Mouse (Mus musculus): Measurements from ENCODE around the gene Hspa1b. TPM values are rescaled to one million over a fixed set of nuclear protein-coding genes. Genes with fewer than 3 reads are reported as not detected.
"Not testable (repeated sequence)": the region's sequence is repeated elsewhere in the genome, so short reads cannot be mapped to it uniquely, and the experiment has no call there.

Hspa1b gene
- polyA plus RNA-seq, 1 experiment from 2014 or later: 0.50 TPM

- Histone ChIP-seq H3K36me3 (ENCODE audit: control insufficient read depth, insufficient read depth, low read length) (no peaks in the 10 kb centered on the region), H3K4me1 (ENCODE audit: control insufficient read depth, insufficient read depth, low read length) (peaks cover 7% of the 10 kb centered on the region; the same call in 1 of the 2 replicates), H3K4me3 (ENCODE audit: low read depth, low read length) (no peak overlapping the region), H3K4me2 (no peak overlapping the region), H3K27me3 (ENCODE audit: control insufficient read depth, insufficient read depth, low read length) (no peaks in the 10 kb centered on the region), H3K9me3 (replicated peaks; ENCODE audit: control insufficient read depth, low read length) (no peaks in the 10 kb centered on the region), H3K9ac (ENCODE audit: low read depth, low read length) (0 out of 2 replicates have a peak overlapping the region, but pooled peaks have one; percentile 22), H3K27ac (ENCODE audit: low read depth, low read length) (no peak overlapping the region)
- 39% methylated on average over 3 of the region's 3 CpGs for WGBS (ENCODE audit: insufficient replicate concordance)
- no peak for ATAC-seq (replicated peaks; ENCODE audit: insufficient number of reproducible peaks, low FRiP score, low TSS enrichment)
Observed at GRCm38 (mm10) chr17:34962125-34962524, 3.1 kb upstream of the Hspa1b start.

GRCm38 (mm10) chr17:34960702-34961493, 1.9 kb upstream of the Hspa1b start:
- H3K36me3 ChIP-seq (ENCODE audit: control insufficient read depth, insufficient read depth, low read length): no peaks in the 10 kb centered on the region
- no peak overlapping the region for H3K9ac ChIP-seq (ENCODE audit: low read depth, low read length)
- no peak overlapping the region for H3K4me2 ChIP-seq
- peaks cover 3% of the 10 kb centered on the region; the same call in 1 of the 2 replicates for H3K27me3 ChIP-seq (ENCODE audit: control insufficient read depth, insufficient read depth, low read length)
- ATAC-seq (replicated peaks; ENCODE audit: insufficient number of reproducible peaks, low FRiP score, low TSS enrichment): no peak
- H3K27ac ChIP-seq (ENCODE audit: low read depth, low read length): no peak overlapping the region
- peaks cover 7% of the 10 kb centered on the region; the same call in 1 of the 2 replicates for H3K4me1 ChIP-seq (ENCODE audit: control insufficient read depth, insufficient read depth, low read length)
- no peak overlapping the region for H3K4me3 ChIP-seq (ENCODE audit: low read depth, low read length)
- no peaks in the 10 kb centered on the region for H3K9me3 ChIP-seq (replicated peaks; ENCODE audit: control insufficient read depth, low read length)

GRCm38 (mm10) chr17:34959881-34960515, 960 bp upstream of the Hspa1b start:
- Histone ChIP-seq H3K9me3 (replicated peaks; ENCODE audit: control insufficient read depth, low read length) (no peaks in the 10 kb centered on the region), H3K36me3 (ENCODE audit: control insufficient read depth, insufficient read depth, low read length) (no peaks in the 10 kb centered on the region), H3K9ac (ENCODE audit: low read depth, low read length) (peak overlapping the region; percentile 80), H3K4me1 (ENCODE audit: control insufficient read depth, insufficient read depth, low read length) (peaks cover 7% of the 10 kb centered on the region; the same call in 1 of the 2 replicates), H3K27me3 (ENCODE audit: control insufficient read depth, insufficient read depth, low read length) (peaks cover 6% of the 10 kb centered on the region; the same call in 1 of the 2 replicates), H3K4me2 (peak overlapping the region; percentile 84), H3K27ac (ENCODE audit: low read depth, low read length) (peak overlapping the region; percentile 94), H3K4me3 (ENCODE audit: low read depth, low read length) (peak overlapping the region; percentile 58)
- 12% methylated on average over 12 of the region's 12 CpGs for WGBS (ENCODE audit: insufficient replicate concordance)
- 0 out of 2 replicates have a peak, but pooled peaks have one; percentile 29 for ATAC-seq (replicated peaks; ENCODE audit: insufficient number of reproducible peaks, low FRiP score, low TSS enrichment)

- H3K27ac ChIP-seq (ENCODE audit: low read depth, low read length); H3K36me3 ChIP-seq (ENCODE audit: control insufficient read depth, insufficient read depth, low read length); H3K27me3 ChIP-seq (ENCODE audit: control insufficient read depth, insufficient read depth, low read length); H3K4me1 ChIP-seq (ENCODE audit: control insufficient read depth, insufficient read depth, low read length); H3K9ac ChIP-seq (ENCODE audit: low read depth, low read length); H3K9me3 ChIP-seq (replicated peaks; ENCODE audit: control insufficient read depth, low read length): not testable (repeated sequence)
- Histone ChIP-seq H3K4me3 (ENCODE audit: low read depth, low read length) (peak overlapping the region; percentile 58), H3K4me2 (peak overlapping the region; percentile 84)
- 0 out of 2 replicates have a peak, but pooled peaks have one; percentile 3 for ATAC-seq (replicated peaks; ENCODE audit: insufficient number of reproducible peaks, low FRiP score, low TSS enrichment)
- 4% methylated on average over 28 of the region's 47 CpGs for WGBS (ENCODE audit: insufficient replicate concordance)
Observed at GRCm38 (mm10) chr17:34958734-34959129, 306 bp downstream of the Hspa1b start.

- not testable (repeated sequence) for H3K9ac ChIP-seq (ENCODE audit: low read depth, low read length); H3K27ac ChIP-seq (ENCODE audit: low read depth, low read length); H3K36me3 ChIP-seq (ENCODE audit: control insufficient read depth, insufficient read depth, low read length); ATAC-seq (replicated peaks; ENCODE audit: insufficient number of reproducible peaks, low FRiP score, low TSS enrichment); H3K4me2 ChIP-seq; H3K4me1 ChIP-seq (ENCODE audit: control insufficient read depth, insufficient read depth, low read length); H3K9me3 ChIP-seq (replicated peaks; ENCODE audit: control insufficient read depth, low read length); H3K27me3 ChIP-seq (ENCODE audit: control insufficient read depth, insufficient read depth, low read length); H3K4me3 ChIP-seq (ENCODE audit: low read depth, low read length)
- 22% methylated on average over 23 of the region's 40 CpGs for WGBS (ENCODE audit: insufficient replicate concordance)
Observed at GRCm38 (mm10) chr17:34957966-34958365, 1.1 kb downstream of the Hspa1b start.

GRCm38 (mm10) chr17:34957291-34957690, 1.7 kb downstream of the Hspa1b start:
- ATAC-seq (replicated peaks; ENCODE audit: insufficient number of reproducible peaks, low FRiP score, low TSS enrichment); H3K9me3 ChIP-seq (replicated peaks; ENCODE audit: control insufficient read depth, low read length); H3K27me3 ChIP-seq (ENCODE audit: control insufficient read depth, insufficient read depth, low read length); H3K4me3 ChIP-seq (ENCODE audit: low read depth, low read length); H3K4me2 ChIP-seq; H3K4me1 ChIP-seq (ENCODE audit: control insufficient read depth, insufficient read depth, low read length); H3K9ac ChIP-seq (ENCODE audit: low read depth, low read length); H3K27ac ChIP-seq (ENCODE audit: low read depth, low read length); H3K36me3 ChIP-seq (ENCODE audit: control insufficient read depth, insufficient read depth, low read length): not testable (repeated sequence)
- 16% methylated on average over 28 of the region's 40 CpGs for WGBS (ENCODE audit: insufficient replicate concordance)

- no peak for ATAC-seq (replicated peaks; ENCODE audit: insufficient number of reproducible peaks, low FRiP score, low TSS enrichment)
- Histone ChIP-seq H3K9me3 (replicated peaks; ENCODE audit: control insufficient read depth, low read length) (no peaks in the 10 kb centered on the region), H3K27me3 (ENCODE audit: control insufficient read depth, insufficient read depth, low read length) (peaks cover 7% of the 10 kb centered on the region; the same call in 1 of the 2 replicates), H3K9ac (ENCODE audit: low read depth, low read length) (no peak overlapping the region), H3K4me3 (ENCODE audit: low read depth, low read length) (no peak overlapping the region), H3K4me1 (ENCODE audit: control insufficient read depth, insufficient read depth, low read length) (peaks cover 7% of the 10 kb centered on the region), H3K36me3 (ENCODE audit: control insufficient read depth, insufficient read depth, low read length) (0 out of 2 replicates have a peak, but pooled peaks cover under 1% of the 10 kb centered on the region), H3K27ac (ENCODE audit: low read depth, low read length) (no peak overlapping the region), H3K4me2 (no peak overlapping the region)
- 33% methylated on average over 1 of the region's 1 CpGs for WGBS (ENCODE audit: insufficient replicate concordance)
Observed at GRCm38 (mm10) chr17:34956340-34956739, 2.7 kb downstream of the Hspa1b start.

GRCm38 (mm10) chr17:34955884-34956283, 3.2 kb downstream of the Hspa1b start:
- Histone ChIP-seq H3K9me3 (replicated peaks; ENCODE audit: control insufficient read depth, low read length) (no peaks in the 10 kb centered on the region), H3K9ac (ENCODE audit: low read depth, low read length) (no peak overlapping the region), H3K27ac (ENCODE audit: low read depth, low read length) (no peak overlapping the region), H3K4me3 (ENCODE audit: low read depth, low read length) (no peak overlapping the region), H3K36me3 (ENCODE audit: control insufficient read depth, insufficient read depth, low read length) (peaks cover 5% of the 10 kb centered on the region), H3K4me2 (no peak overlapping the region), H3K4me1 (ENCODE audit: control insufficient read depth, insufficient read depth, low read length) (peaks cover 11% of the 10 kb centered on the region), H3K27me3 (ENCODE audit: control insufficient read depth, insufficient read depth, low read length) (peaks cover 7% of the 10 kb centered on the region; the same call in 1 of the 2 replicates)
- WGBS (ENCODE audit: insufficient replicate concordance): 75% methylated on average over 3 of the region's 3 CpGs
- ATAC-seq (replicated peaks; ENCODE audit: insufficient number of reproducible peaks, low FRiP score, low TSS enrichment): no peak

Measured in heart, embryonic 11.5 days (tissue).